Mouse (Mus musculus) olfactory bulb, adult 2 months (tissue): Measurements from ENCODE around the gene P2rx2.

ENCODE experiments used
- CTCF ChIP-seq: fragments of 200-500 bp; IDR thresholded peaks from 2 replicates; pipeline ENCODE4 v1.5.1; 2012; ENCODE audit warnings: low read depth, mild to moderate bottlenecking, low read length, moderate library complexity; ENCODE audit not compliant: insufficient read depth
- POLR2A ChIP-seq: fragments of 200-500 bp; IDR thresholded peaks from 2 replicates; pipeline ENCODE4 v1.6.1; 2012; ENCODE audit warnings: mild to moderate bottlenecking, low read depth, low read length, moderate library complexity; ENCODE audit not compliant: insufficient read depth

DNA sequence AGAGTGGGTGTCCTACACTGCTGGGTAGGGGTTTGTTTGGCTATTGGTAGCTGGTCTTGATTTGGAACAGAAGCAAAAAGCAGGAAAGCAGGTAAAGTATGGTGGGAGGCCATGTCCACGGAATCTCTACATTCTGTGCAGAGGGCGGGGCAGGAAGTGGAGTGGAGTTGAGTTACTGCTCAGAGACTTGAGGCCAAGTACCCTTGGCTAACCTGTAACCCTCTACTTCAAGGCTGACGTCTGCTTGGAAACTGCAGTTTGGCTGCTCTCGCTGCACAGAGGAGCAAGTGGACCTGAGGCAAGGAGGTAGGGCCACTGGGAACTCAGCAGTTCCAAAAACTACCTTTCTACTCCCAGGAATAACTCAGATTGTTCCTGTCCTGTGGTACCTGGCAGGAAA is 1.5 kb upstream of the P2rx2 start, which contains the start of gene Lrcol1:
- TF ChIP-seq CTCF (no peak), POLR2A (no peak)
